Mouse (Mus musculus) lung, embryonic 14.5 days (tissue): ENCODE results near the gene Josd2. TPM values are rescaled to one million over a fixed set of nuclear protein-coding genes. Genes with fewer than 3 reads are reported as not detected.

Experiments
- ATAC-seq: fragments of 200-750 bp; cut with Nextera tagmentation; 2 replicates; pipeline ENCODE4 v1.8.0; 2017; ENCODE audit warnings: mild to moderate bottlenecking, moderate TSS enrichment, moderate library complexity; ENCODE audit not compliant: insufficient read depth
- DNase-seq: peaks from one replicate; pipeline ENCODE4 v3.0.0-alpha.2; 2015
- H3K27ac ChIP-seq: fragments of 300-500 bp; sonication (generic); 2 replicates; pipeline ENCODE4 v1.5.1; 2014; ENCODE audit warnings: low read depth, mild to moderate bottlenecking, moderate library complexity
- H3K27me3 ChIP-seq: fragments of 300-500 bp; sonication (generic); 2 replicates; pipeline ENCODE4 v1.6.1; 2014; ENCODE audit warnings: low read length, control low read depth; ENCODE audit not compliant: insufficient read depth
- H3K36me3 ChIP-seq: fragments of 300-500 bp; sonication (generic); 2 replicates; pipeline ENCODE4 v1.6.1; 2014; ENCODE audit warnings: control low read depth; ENCODE audit not compliant: insufficient read depth
- H3K4me1 ChIP-seq: fragments of 300-500 bp; sonication (generic); 2 replicates; pipeline ENCODE4 v1.6.1; 2014; ENCODE audit warnings: antibody characterized with exemption, control low read depth; ENCODE audit not compliant: insufficient read depth
- H3K4me2 ChIP-seq: fragments of 300-500 bp; sonication (generic); 2 replicates; pipeline ENCODE4 v1.6.1; 2014; ENCODE audit warnings: mild to moderate bottlenecking
- H3K4me3 ChIP-seq: fragments of 300-500 bp; sonication (generic); 2 replicates; pipeline ENCODE4 v1.5.1; 2014; ENCODE audit warnings: low read depth, low read length
- H3K9ac ChIP-seq: fragments of 300-500 bp; sonication (generic); 2 replicates; pipeline ENCODE4 v1.6.1; 2014
- H3K9me3 ChIP-seq: fragments of 300-500 bp; sonication (generic); 2 replicates; pipeline ENCODE4 v1.6.1; 2016; ENCODE audit warnings: low read depth, low read length, control low read depth
- CTCF ChIP-seq: IDR thresholded peaks from 2 replicates; pipeline ENCODE4 v1.5.1; 2016; ENCODE audit warnings: antibody characterized with exemption, low read depth
- WGBS: fragments of 180-500 bp; shearing (Covaris S2); extraction: QIAGEN DNeasy Blood & Tissue Kit; methylation state at CpG from one replicate; pipeline ENCODE4 v1.1.7; 2014; 5-methylcytosine and 5-hydroxymethylcytosine counted together
- polyA plus RNA-seq: library from polyadenylated mRNA; unstranded; fragments of >200 nt; fragmentation: Nextera tagmentation; extraction: Ambion mirVana; gene quantifications from 2 replicates; pipeline ENCODE4 v1.2.1, GENCODE M21; 2014

Gene Josd2
- polyA plus RNA-seq, 1 experiment from 2014 or later: 87.6 TPM

GRCm38 (mm10) chr7:44494681-44495080 lies 26.9 kb downstream of the Josd2 start:
- 90% methylated on average over 12 of the region's 12 CpGs for WGBS
- H3K4me3 ChIP-seq: no peak overlapping the region
- ATAC-seq (no peak), DNase-seq (no peak)
- H3K9ac ChIP-seq: no peak overlapping the region
- peaks cover 7% of the 10 kb centered on the region for H3K4me1 ChIP-seq
- TF ChIP-seq CTCF: no peak
- H3K4me2 ChIP-seq: peak overlapping the region; percentile 94; the same call in 1 of the 2 replicates
- peaks cover 37% of the 10 kb centered on the region for H3K36me3 ChIP-seq
- no peak overlapping the region for H3K27ac ChIP-seq
- H3K27me3 ChIP-seq: peaks cover 3% of the 10 kb centered on the region; the same call in 1 of the 2 replicates
- no peaks in the 10 kb centered on the region for H3K9me3 ChIP-seq

- Histone ChIP-seq H3K27ac (no peak overlapping the region), H3K4me2 (peak overlapping the region; percentile 94), H3K27me3 (peaks cover 4% of the 10 kb centered on the region; the same call in 1 of the 2 replicates), H3K36me3 (peaks cover 33% of the 10 kb centered on the region), H3K4me1 (peaks cover 7% of the 10 kb centered on the region), H3K9me3 (no peaks in the 10 kb centered on the region), H3K9ac (peak overlapping the region; percentile 80), H3K4me3 (peak overlapping the region; percentile 70)
- no peak for ATAC-seq
- DNase-seq: no peak
- WGBS: 73% methylated on average over 7 of the region's 7 CpGs
- no peak for TF ChIP-seq CTCF
Measured at GRCm38 (mm10) chr7:44495086-44495485, 27.3 kb downstream of the Josd2 start.

GRCm38 (mm10) chr7:44495992-44496770 lies 28.4 kb downstream of the Josd2 start, which contains the start of the genes Emc10 and Fam71e1:
TSS of gene Emc10 (minus strand) at chr7:44496529.
TSS of gene Fam71e1 (plus strand) at chr7:44496581.
- WGBS: under 1% methylated on average over 58 of the region's 58 CpGs

GRCm38 (mm10) chr7:44496771-44497109 lies 29.0 kb downstream of the Josd2 start:
- ATAC-seq (no peak), DNase-seq (no peak)
- Histone ChIP-seq H3K36me3 (peaks cover 18% of the 10 kb centered on the region), H3K4me2 (peak overlapping the region; percentile 94), H3K9ac (peak overlapping the region; percentile 80), H3K9me3 (no peaks in the 10 kb centered on the region), H3K27ac (peak overlapping the region; percentile 86), H3K4me3 (peak overlapping the region; percentile 70), H3K27me3 (peaks cover 4% of the 10 kb centered on the region; the same call in 1 of the 2 replicates), H3K4me1 (peaks cover 7% of the 10 kb centered on the region)
- TF ChIP-seq CTCF: peak; percentile 38
- WGBS: 1% methylated on average over 26 of the region's 26 CpGs

More at GRCm38 (mm10) chr7:44495992-44496770, 28.4 kb downstream of the Josd2 start, which contains the start of the genes Emc10 and Fam71e1:
- H3K36me3 ChIP-seq: peaks cover 23% of the 10 kb centered on the region
- TF ChIP-seq CTCF: no peak
- H3K27ac ChIP-seq: peak within 1 kb of the TSS; percentile 91
- peak within 1 kb of the TSS; percentile 70 for H3K4me3 ChIP-seq
- H3K4me1 ChIP-seq: peaks cover 7% of the 10 kb centered on the region
- peaks cover 4% of the 10 kb centered on the region; the same call in 1 of the 2 replicates for H3K27me3 ChIP-seq
- peak within 1 kb of the TSS; percentile 80 for H3K9ac ChIP-seq
- no peaks in the 10 kb centered on the region for H3K9me3 ChIP-seq
- peak; percentile 100 for DNase-seq
- H3K4me2 ChIP-seq: peak within 1 kb of the TSS; percentile 94
- peak; percentile 96 for ATAC-seq

GRCm38 (mm10) chr7:44497361-44498055 lies 29.7 kb downstream of the Josd2 start:
- 74% methylated on average over 10 of the region's 10 CpGs for WGBS
- no peaks in the 10 kb centered on the region for H3K9me3 ChIP-seq
- ATAC-seq (no peak), DNase-seq (no peak)
- peaks cover 7% of the 10 kb centered on the region for H3K4me1 ChIP-seq
- no peak overlapping the region for H3K27ac ChIP-seq
- no peak for TF ChIP-seq CTCF
- peak overlapping the region; percentile 70 for H3K4me3 ChIP-seq
- H3K36me3 ChIP-seq: peaks cover 11% of the 10 kb centered on the region
- peak overlapping the region; percentile 94 for H3K4me2 ChIP-seq
- H3K9ac ChIP-seq: peak overlapping the region; percentile 80; the same call in 1 of the 2 replicates
- H3K27me3 ChIP-seq: peaks cover 4% of the 10 kb centered on the region; the same call in 1 of the 2 replicates

GRCm38 (mm10) chr7:44498922-44499321 lies 31.1 kb downstream of the Josd2 start:
- peaks cover 3% of the 10 kb centered on the region; the same call in 1 of the 2 replicates for H3K36me3 ChIP-seq
- H3K27me3 ChIP-seq: peaks cover 4% of the 10 kb centered on the region; the same call in 1 of the 2 replicates
- no peak overlapping the region for H3K4me2 ChIP-seq
- no peaks in the 10 kb centered on the region for H3K9me3 ChIP-seq
- H3K4me1 ChIP-seq: peaks cover 7% of the 10 kb centered on the region
- 69% methylated on average over 1 of the region's 1 CpGs for WGBS
- no peak for TF ChIP-seq CTCF
- no peak overlapping the region for H3K27ac ChIP-seq
- DNase-seq (no peak), ATAC-seq (no peak)
- H3K9ac ChIP-seq: no peak overlapping the region
- H3K4me3 ChIP-seq: no peak overlapping the region

- peaks cover 4% of the 10 kb centered on the region; the same call in 1 of the 2 replicates for H3K27me3 ChIP-seq
Measured at GRCm38 (mm10) chr7:44500046-44500445, 32.3 kb downstream of the Josd2 start.

More at GRCm38 (mm10) chr7:44500046-44500445, 32.3 kb downstream of the Josd2 start:
- H3K4me2 ChIP-seq: no peak overlapping the region
- no peaks in the 10 kb centered on the region for H3K36me3 ChIP-seq
- WGBS: 45% methylated on average over 20 of the region's 20 CpGs
- ATAC-seq: no peak
- H3K9me3 ChIP-seq: no peaks in the 10 kb centered on the region
- no peak overlapping the region for H3K4me3 ChIP-seq
- no peak for DNase-seq
- peaks cover 7% of the 10 kb centered on the region for H3K4me1 ChIP-seq
- H3K9ac ChIP-seq: no peak overlapping the region
- no peak overlapping the region for H3K27ac ChIP-seq
- TF ChIP-seq CTCF: no peak
